Mouse (Mus musculus): ENCODE measurements around the gene Psd4. TPM values are rescaled to one million over a fixed set of nuclear protein-coding genes. Genes with fewer than 3 reads are reported as not detected.

The Psd4 gene
- polyA plus RNA-seq, 1 experiment from 2014 or later, result 1.2 TPM

- Histone ChIP-seq H3K9me3 (replicated peaks) (no peaks in the 10 kb centered on the region), H3K4me1 (replicated peaks) (peaks cover 6% of the 10 kb centered on the region), H3K4me2 (no peak overlapping the region), H3K4me3 (no peak overlapping the region), H3K27ac (no peak overlapping the region), H3K9ac (no peak overlapping the region), H3K36me3 (no peaks in the 10 kb centered on the region), H3K27me3 (0 out of 2 replicates have a peak, but pooled peaks cover 3% of the 10 kb centered on the region)
- 10% methylated on average over 2 of the region's 2 CpGs for WGBS
- no peak for ATAC-seq (replicated peaks; ENCODE audit: insufficient number of reproducible peaks, insufficient read depth, low FRiP score, low read depth)
Measured at GRCm38 (mm10) chr2:24417106-24417505, 49.7 kb downstream of the Psd4 start.

GRCm38 (mm10) chr2:24417564-24417963, 50.2 kb downstream of the Psd4 start:
- H3K4me1 ChIP-seq (replicated peaks), result peaks cover 6% of the 10 kb centered on the region
- WGBS, result 80% methylated on average over 4 of the region's 4 CpGs
- H3K36me3 ChIP-seq, result no peaks in the 10 kb centered on the region
- ATAC-seq (replicated peaks; ENCODE audit: insufficient number of reproducible peaks, insufficient read depth, low FRiP score, low read depth), result no peak
- no peak overlapping the region for H3K9ac ChIP-seq
- H3K4me3 ChIP-seq, result no peak overlapping the region
- H3K4me2 ChIP-seq, result no peak overlapping the region
- no peak overlapping the region for H3K27ac ChIP-seq
- H3K9me3 ChIP-seq (replicated peaks), result no peaks in the 10 kb centered on the region
- H3K27me3 ChIP-seq, result 0 out of 2 replicates have a peak, but pooled peaks cover 3% of the 10 kb centered on the region

- no peak for ATAC-seq (replicated peaks; ENCODE audit: insufficient number of reproducible peaks, insufficient read depth, low FRiP score, low read depth)
- no peak overlapping the region for H3K9ac ChIP-seq
- no peak overlapping the region for H3K4me3 ChIP-seq
- 86% methylated on average over 6 of the region's 6 CpGs for WGBS
- no peaks in the 10 kb centered on the region for H3K36me3 ChIP-seq
- peaks cover 5% of the 10 kb centered on the region for H3K4me1 ChIP-seq (replicated peaks)
- no peak overlapping the region for H3K4me2 ChIP-seq
- no peak overlapping the region for H3K27ac ChIP-seq
- no peaks in the 10 kb centered on the region for H3K9me3 ChIP-seq (replicated peaks)
- H3K27me3 ChIP-seq, result 0 out of 2 replicates have a peak, but pooled peaks cover 3% of the 10 kb centered on the region
Measured at GRCm38 (mm10) chr2:24421211-24421863, 54.0 kb downstream of the Psd4 start.

GRCm38 (mm10) chr2:24422815-24423214, 55.4 kb downstream of the Psd4 start:
- Histone ChIP-seq H3K9me3 (replicated peaks) (no peaks in the 10 kb centered on the region), H3K36me3 (no peaks in the 10 kb centered on the region), H3K27ac (no peak overlapping the region), H3K4me2 (no peak overlapping the region), H3K27me3 (no peaks in the 10 kb centered on the region), H3K9ac (no peak overlapping the region), H3K4me1 (replicated peaks) (no peaks in the 10 kb centered on the region), H3K4me3 (no peak overlapping the region)
- ATAC-seq (replicated peaks; ENCODE audit: insufficient number of reproducible peaks, insufficient read depth, low FRiP score, low read depth), result no peak
- 52% methylated on average over 3 of the region's 3 CpGs for WGBS

GRCm38 (mm10) chr2:24425630-24426029, 58.2 kb downstream of the Psd4 start:
- no peaks in the 10 kb centered on the region for H3K27me3 ChIP-seq
- no peaks in the 10 kb centered on the region for H3K36me3 ChIP-seq
- no peaks in the 10 kb centered on the region for H3K9me3 ChIP-seq (replicated peaks)
- no peak overlapping the region for H3K4me3 ChIP-seq
- no peak overlapping the region for H3K27ac ChIP-seq
- no peak for ATAC-seq (replicated peaks; ENCODE audit: insufficient number of reproducible peaks, insufficient read depth, low FRiP score, low read depth)
- no peaks in the 10 kb centered on the region for H3K4me1 ChIP-seq (replicated peaks)
- 76% methylated on average over 2 of the region's 2 CpGs for WGBS
- no peak overlapping the region for H3K9ac ChIP-seq
- no peak overlapping the region for H3K4me2 ChIP-seq

GRCm38 (mm10) chr2:24427866-24428675, 60.7 kb downstream of the Psd4 start:
- WGBS, result 57% methylated on average over 12 of the region's 12 CpGs
- Histone ChIP-seq H3K9ac (no peak overlapping the region), H3K4me2 (no peak overlapping the region), H3K4me3 (no peak overlapping the region), H3K9me3 (replicated peaks) (no peaks in the 10 kb centered on the region), H3K36me3 (no peaks in the 10 kb centered on the region), H3K27ac (no peak overlapping the region), H3K27me3 (no peaks in the 10 kb centered on the region), H3K4me1 (replicated peaks) (no peaks in the 10 kb centered on the region)
- ATAC-seq (replicated peaks; ENCODE audit: insufficient number of reproducible peaks, insufficient read depth, low FRiP score, low read depth), result no peak

- Histone ChIP-seq H3K27me3 (no peaks in the 10 kb centered on the region), H3K9me3 (replicated peaks) (no peaks in the 10 kb centered on the region), H3K27ac (no peak overlapping the region), H3K4me2 (no peak overlapping the region), H3K9ac (no peak overlapping the region), H3K4me1 (replicated peaks) (no peaks in the 10 kb centered on the region; the same call in 1 of the 2 replicates), H3K36me3 (no peaks in the 10 kb centered on the region), H3K4me3 (no peak overlapping the region)
- WGBS, result 66% methylated on average over 4 of the region's 4 CpGs
- no peak for ATAC-seq (replicated peaks; ENCODE audit: insufficient number of reproducible peaks, insufficient read depth, low FRiP score, low read depth)
Measured at GRCm38 (mm10) chr2:24429806-24430205, 62.4 kb downstream of the Psd4 start.

- H3K9me3 ChIP-seq (replicated peaks), result no peaks in the 10 kb centered on the region
- H3K4me2 ChIP-seq, result no peak overlapping the region
- ATAC-seq (replicated peaks; ENCODE audit: insufficient number of reproducible peaks, insufficient read depth, low FRiP score, low read depth), result no peak
- WGBS, result 71% methylated on average over 2 of the region's 2 CpGs
- H3K9ac ChIP-seq, result no peak overlapping the region
- H3K36me3 ChIP-seq, result no peaks in the 10 kb centered on the region
- H3K27ac ChIP-seq, result no peak overlapping the region
- H3K27me3 ChIP-seq, result no peaks in the 10 kb centered on the region
- no peaks in the 10 kb centered on the region; the same call in 1 of the 2 replicates for H3K4me1 ChIP-seq (replicated peaks)
- H3K4me3 ChIP-seq, result no peak overlapping the region
Measured at GRCm38 (mm10) chr2:24434670-24435069, 67.3 kb downstream of the Psd4 start.

GRCm38 (mm10) chr2:24435699-24436098, 68.3 kb downstream of the Psd4 start:
- H3K36me3 ChIP-seq, result no peaks in the 10 kb centered on the region
- no peaks in the 10 kb centered on the region for H3K9me3 ChIP-seq (replicated peaks)
- no peak overlapping the region for H3K4me2 ChIP-seq
- WGBS, result 67% methylated on average over 11 of the region's 11 CpGs
- H3K4me3 ChIP-seq, result no peak overlapping the region
- H3K27me3 ChIP-seq, result no peaks in the 10 kb centered on the region
- H3K9ac ChIP-seq, result no peak overlapping the region
- H3K4me1 ChIP-seq (replicated peaks), result no peaks in the 10 kb centered on the region; the same call in 1 of the 2 replicates
- ATAC-seq (replicated peaks; ENCODE audit: insufficient number of reproducible peaks, insufficient read depth, low FRiP score, low read depth), result no peak
- H3K27ac ChIP-seq, result no peak overlapping the region

GRCm38 (mm10) chr2:24440056-24440455, 72.7 kb downstream of the Psd4 start:
- Histone ChIP-seq H3K4me1 (replicated peaks) (no peaks in the 10 kb centered on the region), H3K9ac (no peak overlapping the region), H3K9me3 (replicated peaks) (no peaks in the 10 kb centered on the region), H3K27ac (no peak overlapping the region), H3K4me3 (no peak overlapping the region), H3K4me2 (no peak overlapping the region), H3K36me3 (no peaks in the 10 kb centered on the region), H3K27me3 (no peaks in the 10 kb centered on the region)
- WGBS, result 65% methylated on average over 2 of the region's 2 CpGs
- ATAC-seq (replicated peaks; ENCODE audit: insufficient number of reproducible peaks, insufficient read depth, low FRiP score, low read depth), result no peak

GRCm38 (mm10) chr2:24441899-24442298, 74.5 kb downstream of the Psd4 start:
- H3K9me3 ChIP-seq (replicated peaks), result no peaks in the 10 kb centered on the region

More at GRCm38 (mm10) chr2:24441899-24442298, 74.5 kb downstream of the Psd4 start:
- no peaks in the 10 kb centered on the region for H3K4me1 ChIP-seq (replicated peaks)
- ATAC-seq (replicated peaks; ENCODE audit: insufficient number of reproducible peaks, insufficient read depth, low FRiP score, low read depth), result no peak
- H3K4me3 ChIP-seq, result no peak overlapping the region
- H3K36me3 ChIP-seq, result no peaks in the 10 kb centered on the region
- H3K27ac ChIP-seq, result no peak overlapping the region
- H3K27me3 ChIP-seq, result no peaks in the 10 kb centered on the region
- H3K9ac ChIP-seq, result no peak overlapping the region
- H3K4me2 ChIP-seq, result no peak overlapping the region

Data from heart, embryonic 15.5 days (tissue).